Mouse (Mus musculus) neutrophil, adult 5-6 weeks (primary cell): Measurements from ENCODE around the gene Ccdc88c. TPM values are rescaled to one million over a fixed set of nuclear protein-coding genes. Genes with fewer than 3 reads are reported as not detected.

Source experiments
- ATAC-seq: fragments of 151-379, 151-347 bp; 2 replicates; pipeline ENCODE4 v1.8.0; 2017; ENCODE audit warnings: mild to moderate bottlenecking, moderate TSS enrichment; ENCODE audit not compliant: insufficient number of reproducible peaks, poor library complexity, low FRiP score, severe bottlenecking; ENCODE audit errors: extremely low read depth
- total RNA-seq: library from RNA; stranded (forward); fragments of 200-1000 nt; gene quantifications from 2 replicates; pipeline ENCODE4 v1.2.3, GENCODE M21; 2017

Ccdc88c gene
- total RNA-seq, 1 experiment from 2014 or later = 312 TPM

- ATAC-seq = no peak
These were observed 121.1 kb downstream of the Ccdc88c start, which contains the start of gene Gpr68 for GRCm38 (mm10) chr12:100907598-100908297. TSS of gene Gpr68 (minus strand) at chr12:100908198.

DNA sequence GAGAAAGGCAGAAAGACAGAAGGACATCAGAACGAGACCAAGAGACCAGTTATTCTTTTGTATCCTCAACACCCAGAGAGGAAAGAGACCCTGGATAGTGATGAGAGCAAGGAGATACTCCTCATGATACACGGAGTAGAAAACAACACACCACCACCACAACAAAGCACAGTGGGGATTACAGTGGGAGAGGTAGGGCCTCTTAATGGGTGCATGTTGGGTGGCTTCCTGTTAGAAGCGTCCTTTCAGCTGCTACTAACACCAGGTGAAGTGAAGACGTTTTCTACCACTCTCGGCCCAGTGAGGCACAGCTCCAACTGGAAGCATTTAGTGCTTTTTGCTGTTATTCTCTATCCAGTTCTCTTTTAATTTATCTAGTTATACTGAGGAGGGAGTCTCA, 122.0 kb downstream of the Ccdc88c start:
- no peak for ATAC-seq

GRCm38 (mm10) chr12:100903761-100904160, 125.1 kb downstream of the Ccdc88c start:
- peak; percentile 44; the same call in 1 of the 2 replicates for ATAC-seq

DNA sequence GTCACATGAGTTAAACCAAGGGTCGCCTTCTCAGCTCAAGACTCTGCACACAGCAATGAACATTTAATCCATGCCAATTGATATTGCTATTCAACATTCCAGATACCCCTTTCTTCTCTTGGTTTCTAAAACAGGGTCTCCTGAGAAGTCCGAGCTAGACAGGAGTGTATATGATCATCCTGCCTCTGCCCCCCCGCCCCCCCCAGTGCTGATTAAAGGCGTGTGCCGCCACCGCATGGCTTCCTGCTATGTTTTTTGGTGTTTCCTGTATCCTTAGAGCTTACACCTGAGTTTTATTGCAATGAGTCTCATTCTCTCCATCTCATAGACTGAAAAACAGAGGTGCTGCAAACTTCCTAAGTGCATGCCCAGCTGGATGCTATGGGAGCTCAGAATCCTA, 127.5 kb downstream of the Ccdc88c start:
- ATAC-seq = no peak

GRCm38 (mm10) chr12:100900901-100901300, 128.0 kb downstream of the Ccdc88c start:
- no peak for ATAC-seq

GRCm38 (mm10) chr12:100899111-100899640, 129.7 kb downstream of the Ccdc88c start:
- no peak for ATAC-seq

DNA sequence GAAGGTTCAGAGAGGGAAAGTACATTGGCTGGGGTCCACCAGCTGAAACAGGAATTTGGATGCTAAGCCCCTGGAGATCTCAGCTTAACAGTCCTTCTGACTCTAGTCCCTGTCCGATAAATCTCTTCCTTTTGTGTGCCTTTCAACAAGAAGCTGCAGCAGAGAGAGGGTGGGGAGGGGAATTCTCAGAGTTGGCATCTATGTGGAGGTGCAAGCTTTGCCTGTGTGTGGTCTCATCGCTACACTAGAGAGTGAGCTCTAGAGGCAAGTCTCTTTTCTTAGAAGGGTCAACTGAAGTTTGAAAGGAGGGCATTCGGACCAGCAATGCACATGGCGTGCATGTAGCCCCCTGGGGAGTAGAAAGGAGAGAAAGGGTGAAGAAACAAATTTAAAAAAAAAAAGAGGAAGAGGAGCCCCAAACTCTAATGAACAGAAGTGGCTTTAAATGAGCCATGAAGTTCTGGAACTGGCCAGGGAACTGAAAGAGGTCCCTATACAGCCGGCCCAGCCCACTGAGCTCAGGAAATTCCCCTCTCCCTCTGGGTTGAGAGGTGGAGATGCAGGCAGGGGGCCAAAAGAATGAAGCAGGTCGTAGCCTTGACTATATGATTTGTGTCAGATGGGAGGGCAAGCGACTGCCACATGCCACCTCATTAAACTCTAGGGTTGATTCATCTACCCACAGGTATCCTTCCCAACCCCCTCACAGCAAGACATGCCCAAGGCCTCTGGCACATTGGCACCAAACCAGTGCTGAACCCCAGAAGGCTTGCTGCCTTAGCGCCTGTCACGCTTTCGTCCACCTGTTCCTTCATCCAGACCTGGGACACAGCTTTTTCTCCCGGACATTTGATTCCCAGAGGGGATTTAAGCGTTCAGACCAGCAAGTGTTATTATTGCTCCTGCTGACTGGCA, 130.9 kb downstream of the Ccdc88c start:
- ATAC-seq = no peak

GRCm38 (mm10) chr12:100896661-100897060, 132.2 kb downstream of the Ccdc88c start:
- ATAC-seq = no peak

- ATAC-seq = peak; percentile 50; the same call in 1 of the 2 replicates
These were observed 133.4 kb downstream of the Ccdc88c start for GRCm38 (mm10) chr12:100895504-100895903.

- ATAC-seq = no peak
These were observed 138.3 kb downstream of the Ccdc88c start for GRCm38 (mm10) chr12:100890548-100890947.

DNA sequence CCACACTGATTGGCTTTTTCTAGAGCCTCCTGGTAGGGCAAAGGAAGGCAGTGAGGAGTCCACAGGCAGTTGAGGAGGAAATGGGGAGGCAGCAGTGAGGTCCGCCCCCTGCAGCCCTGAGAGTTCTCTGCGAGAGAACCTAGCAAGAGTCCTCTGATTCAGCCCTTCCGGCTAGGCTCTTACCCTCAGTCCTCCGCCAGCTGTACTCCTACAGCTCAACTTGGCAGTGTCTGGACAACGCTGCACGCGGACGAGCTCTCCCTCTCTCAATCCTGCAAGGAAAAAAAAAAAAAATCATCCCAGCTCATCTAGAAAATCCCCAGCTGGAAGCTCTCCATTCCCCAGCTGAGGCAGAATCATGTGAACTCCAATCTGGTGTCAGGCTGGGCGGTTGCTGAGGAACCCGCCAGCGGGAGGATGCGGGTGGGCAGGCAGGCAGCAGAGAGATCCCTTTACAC, 141.0 kb downstream of the Ccdc88c start:
- ATAC-seq = no peak

- ATAC-seq = no peak
These were observed 142.0 kb downstream of the Ccdc88c start for GRCm38 (mm10) chr12:100886877-100887276.

GRCm38 (mm10) chr12:100885585-100885984, 143.3 kb downstream of the Ccdc88c start:
- no peak for ATAC-seq

- peak; percentile 50 for ATAC-seq
These were observed 145.7 kb downstream of the Ccdc88c start for GRCm38 (mm10) chr12:100883168-100883567.

DNA sequence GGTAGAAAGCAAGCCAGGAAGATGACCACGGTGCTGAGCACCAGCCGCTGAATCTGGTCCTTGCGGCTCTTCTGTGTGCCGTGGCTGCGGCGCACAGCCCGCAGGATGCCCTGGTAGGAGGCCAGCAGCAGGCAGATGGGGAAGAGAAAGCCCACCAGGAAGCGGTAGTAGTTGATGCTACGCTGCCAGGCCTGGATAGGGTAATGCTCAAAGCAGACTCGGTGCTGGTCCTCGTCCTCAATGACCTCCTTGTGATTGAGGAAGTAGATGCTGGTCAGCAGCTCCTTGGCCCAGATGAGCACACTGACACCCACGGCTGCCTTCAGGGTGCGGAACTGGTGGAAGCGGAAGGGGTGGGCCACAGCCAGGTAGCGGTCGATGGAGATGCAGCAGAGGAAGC, 150.3 kb downstream of the Ccdc88c start:
- peak; percentile 45 for ATAC-seq

DNA sequence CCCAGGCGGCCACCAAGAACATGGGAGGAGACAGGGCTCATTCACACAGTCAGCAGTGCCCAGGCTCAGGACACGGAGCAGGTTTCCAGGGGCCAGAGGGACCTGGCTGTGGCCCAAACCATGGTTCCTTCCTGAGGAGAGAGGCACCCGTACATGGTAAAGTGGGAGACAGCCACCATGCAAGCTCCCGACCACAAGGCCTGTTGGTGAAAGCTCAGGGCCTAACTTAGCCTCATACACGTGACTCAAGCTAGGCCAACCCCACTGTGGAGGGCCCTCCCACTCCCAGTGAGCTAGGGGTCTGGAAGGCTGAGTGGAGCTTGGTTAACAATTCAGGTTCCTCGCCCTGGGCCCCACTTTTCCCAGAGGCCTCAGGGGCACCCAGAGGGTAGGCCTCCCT, 150.9 kb downstream of the Ccdc88c start:
- ATAC-seq = no peak

GRCm38 (mm10) chr12:100875960-100876359, 152.9 kb downstream of the Ccdc88c start:
- no peak for ATAC-seq

GRCm38 (mm10) chr12:100875553-100875952, 153.3 kb downstream of the Ccdc88c start:
- ATAC-seq = no peak

GRCm38 (mm10) chr12:100873612-100874011, 155.2 kb downstream of the Ccdc88c start:
- ATAC-seq = no peak

GRCm38 (mm10) chr12:100871841-100872240, 157.0 kb downstream of the Ccdc88c start:
- no peak for ATAC-seq
